Mouse (Mus musculus): ENCODE measurements around the gene Alyref.

GRCm38 (mm10) chr11:120622805-120623204, 24.6 kb upstream of the Alyref start:
- no peak for TF ChIP-seq POLR2A (IDR thresholded peaks at IDR 0.05; ENCODE audit: control insufficient read depth, low read depth, low read length)
- no peak for TF ChIP-seq CTCF (IDR thresholded peaks at IDR 0.05; ENCODE audit: control insufficient read depth, insufficient read depth, insufficient replicate concordance, low read depth, low read length)
